Mouse (Mus musculus): ENCODE results near the gene Fto.
A peak's percentile ranks its signal among the peaks of the same experiment; 100 is the strongest.

Fto gene

DNA sequence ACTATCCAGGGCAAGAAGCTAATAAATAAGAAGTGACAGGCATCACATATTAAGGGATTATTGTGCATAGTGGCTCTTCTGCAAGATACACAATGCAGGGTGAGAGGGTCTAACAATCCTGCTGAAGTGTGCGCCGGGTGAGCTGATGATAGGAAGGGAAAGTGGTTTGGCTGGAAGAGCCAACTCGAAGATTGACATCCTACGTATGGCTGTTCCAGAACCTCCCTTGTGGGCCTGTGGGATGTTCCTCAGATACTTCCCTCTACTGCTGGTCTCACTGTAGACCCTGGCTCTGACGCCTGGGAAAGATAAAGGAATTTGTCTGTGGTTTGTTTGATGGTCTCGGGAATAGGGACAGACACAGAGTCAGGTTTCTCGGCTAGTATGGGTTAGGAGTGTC, 297.9 kb downstream of the Fto start:
- no peak for DNase-seq (ENCODE audit: low spot score in 2 of 2)

DNA sequence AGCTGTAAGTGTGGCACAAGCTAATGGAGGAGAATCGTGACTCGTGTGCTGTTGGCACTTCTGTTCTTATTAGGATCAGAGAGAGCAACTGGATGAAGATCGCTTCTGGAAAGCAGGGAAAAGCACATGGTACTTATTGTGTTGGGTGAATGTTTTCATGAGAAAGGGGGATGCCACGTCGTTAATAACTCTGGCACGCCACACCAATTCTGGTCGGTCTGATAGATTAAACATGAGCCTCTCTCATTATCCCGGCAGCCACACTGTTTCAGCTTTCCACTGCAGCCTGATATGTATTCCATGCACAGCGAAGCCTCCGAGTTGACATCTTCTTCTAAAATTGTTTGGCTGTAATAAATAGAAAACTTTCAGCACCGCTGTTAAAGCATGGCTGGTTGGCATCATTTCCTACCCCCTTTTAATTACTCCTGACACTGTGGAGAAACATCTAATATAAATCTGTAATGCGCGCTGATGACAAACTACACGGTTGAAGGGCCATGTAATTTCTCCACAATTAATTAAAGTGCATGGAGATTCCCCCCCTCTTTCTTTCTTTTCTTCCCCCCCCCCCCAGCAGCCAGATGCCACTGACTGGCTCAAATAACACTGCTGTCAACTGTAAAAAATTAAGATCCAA, 298.5 kb downstream of the Fto start:
- DNase-seq (ENCODE audit: low spot score in 2 of 2), result no peak

DNA sequence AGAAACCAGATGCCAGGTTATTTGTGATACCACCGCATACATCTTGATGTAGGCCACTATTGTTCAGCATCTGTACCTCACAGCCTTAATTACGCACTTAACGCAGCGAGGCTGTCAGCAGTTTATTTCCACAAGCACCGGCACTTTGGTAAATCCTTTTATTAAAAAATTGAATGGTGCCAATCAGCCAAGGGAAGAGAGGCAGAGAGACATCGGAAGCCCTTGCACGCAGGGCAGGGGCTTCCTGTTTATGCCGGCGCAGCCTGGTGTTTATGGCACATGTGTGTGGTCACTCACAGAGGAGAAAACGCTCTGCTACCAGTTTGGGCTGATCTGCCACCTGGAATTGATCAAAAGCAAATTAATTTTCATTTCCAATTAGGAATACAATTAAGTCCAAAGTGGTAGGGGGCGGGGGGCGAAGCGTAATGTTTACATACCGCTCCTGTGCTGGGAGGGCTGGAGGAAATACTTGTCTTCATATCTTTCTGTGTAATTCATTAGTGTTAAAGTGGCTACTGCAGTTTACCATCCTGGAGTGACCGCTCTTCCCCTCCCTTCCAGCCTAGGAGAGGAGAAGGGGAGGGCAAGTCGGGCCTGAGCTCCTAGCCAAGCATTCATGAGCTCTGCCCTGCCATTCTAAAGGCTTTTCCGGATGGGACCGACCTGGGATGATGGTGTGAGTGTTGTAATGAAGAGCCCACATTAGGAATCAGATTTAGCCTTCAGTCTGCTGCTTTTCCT, 299.2 kb downstream of the Fto start:
- no peak for DNase-seq (ENCODE audit: low spot score in 2 of 2)

DNA sequence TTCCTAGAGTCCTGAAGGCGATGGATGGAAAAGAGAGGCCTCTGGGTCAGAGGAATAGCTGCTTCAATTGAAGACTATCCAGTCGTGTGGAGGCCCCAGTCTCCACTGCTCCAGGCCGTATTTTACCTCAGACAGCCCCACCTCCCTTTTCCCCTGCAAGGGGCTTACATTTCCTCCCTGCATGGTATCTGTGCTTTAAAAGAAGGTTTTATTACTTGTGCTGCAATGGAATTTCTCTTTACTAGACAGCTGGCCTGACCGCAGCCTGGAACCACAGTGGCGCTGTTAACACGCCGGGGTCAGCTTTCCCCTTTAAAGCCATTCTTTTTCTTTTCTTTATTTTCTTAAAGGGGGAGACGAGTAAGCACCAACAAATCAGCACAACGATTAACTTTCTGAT, 300.3 kb downstream of the Fto start:
- no peak for DNase-seq (ENCODE audit: low spot score in 2 of 2)

DNA sequence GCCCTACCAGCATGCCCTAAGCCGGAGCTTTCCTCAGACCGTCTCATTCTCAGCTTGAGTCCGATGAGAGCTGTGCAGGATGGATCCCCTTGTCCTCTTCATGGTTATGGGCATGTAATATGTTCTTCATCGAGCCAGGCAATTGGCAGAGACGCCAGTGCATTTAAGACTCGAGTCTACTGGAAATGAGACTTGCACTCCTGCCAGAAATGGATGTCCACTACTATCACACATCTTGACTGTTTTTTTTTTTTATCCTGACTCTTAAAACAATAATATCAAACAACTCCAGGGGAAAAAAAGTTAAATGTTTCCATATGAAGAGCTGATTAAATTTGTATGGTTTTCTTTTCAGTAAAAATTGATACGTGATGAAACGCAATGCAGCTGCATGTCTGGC, 301.9 kb downstream of the Fto start:
- DNase-seq (ENCODE audit: low spot score in 2 of 2), result no peak

DNA sequence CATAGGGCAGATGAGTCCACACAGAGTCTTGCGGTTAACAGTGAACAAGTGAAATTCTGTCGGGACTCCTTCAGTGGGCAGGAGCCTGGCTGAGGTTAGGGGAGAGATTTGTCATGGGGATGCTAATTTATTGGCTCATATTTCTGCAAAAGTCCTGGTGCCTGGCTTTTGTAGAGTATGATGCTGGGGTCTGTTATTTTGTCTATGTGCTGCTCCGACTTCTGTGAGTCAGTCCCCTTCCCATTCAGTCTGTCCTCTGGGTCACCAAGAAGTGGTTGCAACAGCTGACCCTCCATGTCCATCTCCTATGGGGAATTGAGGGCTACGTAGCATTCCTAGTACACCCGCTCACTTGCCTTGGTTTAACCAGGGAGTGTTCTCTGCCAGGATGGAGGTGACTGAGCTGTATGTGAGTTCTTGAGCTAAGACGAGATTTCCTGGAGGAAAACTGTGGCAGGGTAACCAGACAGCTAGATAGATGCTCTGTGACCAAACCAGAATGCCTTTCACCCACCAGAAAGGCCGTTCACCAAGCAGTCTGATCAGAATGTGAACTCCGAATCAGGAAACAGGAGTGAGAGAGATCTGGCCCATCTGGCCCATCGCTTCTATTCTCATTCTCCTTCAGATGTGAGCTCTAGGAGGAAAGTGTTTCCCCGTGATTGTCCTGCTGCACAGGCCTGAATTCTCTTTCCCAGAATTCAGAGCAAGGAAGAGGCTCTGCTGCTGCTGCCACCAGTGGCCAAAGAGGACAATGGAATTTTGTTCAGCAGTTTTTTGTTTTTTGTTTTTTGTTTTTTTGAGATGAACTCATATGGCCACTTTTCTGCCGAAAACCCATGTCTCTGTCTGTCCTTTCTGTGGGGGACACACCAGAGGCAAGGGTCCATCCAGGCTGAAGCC, 302.7 kb downstream of the Fto start:
- DNase-seq (ENCODE audit: low spot score in 2 of 2), result no peak

DNA sequence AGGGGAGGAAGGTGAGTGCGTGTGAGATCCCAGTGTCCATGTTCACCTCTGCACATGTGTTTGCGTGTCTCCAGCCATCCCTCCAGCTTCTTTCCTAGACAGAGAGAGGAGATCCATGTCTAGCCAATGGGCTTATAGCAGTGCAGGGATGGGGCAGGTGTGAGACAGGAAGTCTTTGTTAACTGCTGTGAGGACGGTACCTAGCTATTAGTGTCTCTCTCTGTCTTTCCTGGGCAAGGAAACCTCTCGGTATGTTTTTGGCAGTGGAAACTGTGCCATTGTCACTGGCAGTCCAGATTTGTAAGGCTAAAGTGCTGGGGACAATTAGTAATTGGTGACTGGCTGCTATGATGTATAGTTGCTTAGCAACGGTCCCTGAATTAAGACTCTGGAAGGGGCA, 304.4 kb downstream of the Fto start:
- no peak for DNase-seq (ENCODE audit: low spot score in 2 of 2)

DNA sequence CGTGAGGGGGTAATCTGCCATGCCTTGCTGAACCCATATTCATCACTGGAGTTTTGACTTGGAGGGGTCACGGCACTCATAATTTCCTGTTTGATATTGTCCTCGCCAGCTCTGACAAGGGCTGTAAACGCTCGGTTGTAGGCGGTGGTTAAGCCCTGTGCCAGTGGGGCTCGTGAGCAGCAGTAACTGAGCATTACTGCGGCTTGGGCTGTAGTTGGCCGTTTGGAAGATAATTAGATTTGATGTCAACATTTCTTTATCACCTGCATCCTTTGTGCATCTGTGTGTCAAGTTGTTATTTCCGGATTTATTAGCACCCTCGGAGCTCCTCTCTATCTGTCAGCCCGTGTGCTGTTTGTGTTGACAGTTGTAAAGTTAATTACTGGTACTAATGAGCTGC, 309.4 kb downstream of the Fto start:
- no peak for DNase-seq (ENCODE audit: low spot score in 2 of 2)

DNA sequence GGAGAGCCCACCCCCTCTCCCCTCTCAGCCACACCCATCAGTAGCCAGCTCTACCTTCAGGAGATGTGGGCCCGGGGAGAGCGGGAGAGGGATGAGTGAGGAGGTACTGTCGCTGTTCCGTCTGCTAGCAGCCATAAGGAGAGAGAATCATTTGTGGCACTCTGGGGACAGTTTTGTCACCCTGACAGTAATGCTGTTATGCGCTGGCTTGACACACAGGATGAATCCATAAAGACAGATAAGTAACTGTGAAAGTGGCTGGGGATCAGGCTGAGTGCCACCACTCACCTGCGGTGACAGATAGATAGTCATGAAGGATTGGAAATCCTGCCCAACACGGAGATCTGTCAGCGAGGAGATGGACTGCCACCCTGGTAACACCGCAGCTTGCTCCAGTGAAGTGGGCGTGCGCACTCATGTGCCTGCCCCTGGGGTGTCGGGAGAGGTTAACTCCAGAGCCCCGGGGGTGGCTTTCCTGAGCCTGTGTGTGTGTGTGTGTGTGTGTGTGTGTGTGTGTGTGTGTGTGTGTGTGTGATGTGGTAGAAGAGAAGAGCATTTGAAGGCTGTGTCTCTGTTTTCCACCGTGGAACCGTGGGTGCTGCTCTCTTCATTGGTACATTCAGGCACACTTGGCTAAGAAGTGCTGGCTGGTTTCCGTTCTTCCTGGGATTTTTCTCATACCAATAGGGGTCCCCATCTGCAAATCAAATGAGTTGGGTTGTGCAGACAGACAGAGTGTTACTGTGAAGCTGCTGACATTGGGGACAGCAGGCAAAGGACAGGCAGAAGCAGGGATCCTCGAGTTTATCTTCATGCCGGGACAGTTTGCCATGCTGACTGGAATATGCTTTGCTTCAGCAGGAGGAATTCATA, 312.6 kb downstream of the Fto start:
- peak in 1 of 2 experiments; percentile 29 for DNase-seq (ENCODE audit: low spot score in 2 of 2)

DNA sequence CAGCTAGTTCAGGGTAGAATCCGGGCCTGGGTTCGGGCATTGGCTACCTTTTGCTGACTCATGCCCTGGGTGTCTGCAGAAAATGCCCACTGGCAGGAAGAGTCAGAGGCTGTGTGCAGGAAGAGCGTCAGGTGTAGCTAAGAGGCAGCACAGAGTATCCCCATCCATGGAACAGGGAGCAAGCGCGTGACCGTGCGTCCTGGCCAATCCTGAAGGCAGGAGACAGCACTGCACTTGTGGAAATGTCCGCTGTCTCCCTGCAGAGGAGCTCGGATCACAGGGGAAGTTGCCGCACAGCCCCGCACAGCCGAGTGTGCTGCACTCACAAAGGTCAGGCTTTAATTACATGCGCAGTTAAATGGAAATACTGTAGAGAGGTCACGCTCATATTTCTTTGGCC, 316.3 kb downstream of the Fto start:
- DNase-seq (ENCODE audit: low spot score in 2 of 2), result no peak

DNA sequence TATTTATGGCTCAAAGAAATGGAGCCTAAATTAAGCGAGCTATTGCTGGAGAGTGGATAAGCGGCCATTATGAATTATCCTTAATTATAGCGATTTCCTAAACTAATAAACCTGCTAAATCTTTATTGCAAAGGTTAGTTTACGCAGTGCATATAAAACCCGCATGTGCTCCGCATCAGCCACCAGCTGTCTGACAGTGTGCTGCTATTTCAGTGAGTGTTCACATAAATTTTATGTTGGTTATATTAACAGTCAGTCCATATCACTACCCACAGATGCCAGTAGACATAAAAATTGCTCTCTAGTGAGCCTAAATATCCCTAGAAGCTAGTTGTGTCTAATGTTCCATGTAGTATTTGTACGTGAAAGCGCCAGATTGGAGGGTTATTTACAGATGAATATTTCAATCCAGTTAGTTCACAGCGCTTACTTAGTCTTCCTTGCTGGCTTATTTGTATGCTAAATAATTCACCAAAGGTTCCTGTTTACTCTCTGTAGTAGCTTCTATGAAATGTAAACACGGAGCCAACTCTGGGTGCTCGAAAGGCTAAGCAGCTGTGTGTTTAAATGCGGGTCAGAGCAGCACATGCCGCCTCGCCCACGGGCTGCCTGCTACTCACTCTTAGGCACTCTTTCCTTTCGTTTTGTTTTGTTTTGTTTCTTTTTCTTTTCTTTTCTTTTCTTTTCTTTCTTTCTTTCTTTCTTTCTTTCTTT, 317.2 kb downstream of the Fto start:
- no peak for DNase-seq (ENCODE audit: low spot score in 2 of 2)

DNA sequence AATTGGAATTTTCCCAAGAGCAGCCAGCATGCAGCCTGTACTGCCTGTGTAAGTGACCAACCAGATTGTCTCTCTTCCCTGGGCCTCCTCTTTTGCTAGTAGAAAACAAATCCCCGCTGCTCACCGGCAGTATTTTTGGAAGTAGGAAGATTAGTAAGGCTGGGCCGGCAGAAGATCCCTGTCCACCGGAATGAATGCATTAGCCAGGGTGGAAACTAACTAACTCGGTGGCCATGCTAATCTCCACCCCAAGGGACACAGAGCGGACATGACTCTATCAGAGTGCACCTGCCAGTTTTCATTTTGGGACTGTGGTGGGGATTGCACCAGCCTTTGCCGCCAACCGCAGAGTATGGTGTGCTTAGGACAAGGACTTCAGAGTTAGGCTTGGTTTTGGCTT, 319.1 kb downstream of the Fto start:
- no peak for DNase-seq (ENCODE audit: low spot score in 2 of 2)

DNA sequence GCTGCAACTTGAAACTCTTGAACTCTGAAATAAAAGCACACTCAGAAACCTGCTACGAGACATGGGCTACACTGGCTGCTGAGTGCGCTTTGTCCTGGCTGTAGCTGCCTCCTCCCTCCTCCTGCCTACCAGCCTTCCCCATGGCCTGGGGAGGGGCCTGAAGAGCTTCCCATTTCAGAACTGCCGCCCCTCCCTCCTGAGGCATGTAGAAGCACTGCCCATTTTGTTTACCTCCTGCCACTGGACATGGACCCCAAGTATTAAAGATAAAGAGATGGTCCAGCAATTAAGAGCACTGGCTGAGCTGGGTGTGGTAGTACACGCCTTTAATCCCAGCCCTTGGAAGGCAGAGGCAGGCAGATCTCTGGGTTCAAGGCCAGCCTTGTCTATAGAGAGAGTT, 322.1 kb downstream of the Fto start:
- no peak for DNase-seq (ENCODE audit: low spot score in 2 of 2)

DNA sequence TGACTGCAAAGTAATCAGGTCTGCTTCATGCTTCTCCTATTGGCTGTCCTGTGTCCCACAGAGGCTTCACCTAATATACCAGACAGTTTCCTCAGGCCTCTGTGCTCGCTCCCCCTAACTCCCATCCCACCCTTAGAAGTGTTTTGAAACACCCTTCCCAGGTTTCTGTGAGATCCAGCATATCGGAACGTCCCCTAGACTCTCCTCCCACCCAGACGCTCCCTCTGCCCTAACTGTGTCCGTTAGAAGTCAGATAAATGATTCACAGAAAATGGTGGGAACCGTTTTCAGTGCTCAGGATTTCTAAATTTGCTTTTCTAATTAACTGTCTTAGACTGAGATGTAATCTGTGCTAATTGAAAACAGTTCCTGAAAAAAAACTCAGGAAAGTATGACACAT, 323.6 kb downstream of the Fto start:
- no peak for DNase-seq (ENCODE audit: low spot score in 2 of 2)

DNA sequence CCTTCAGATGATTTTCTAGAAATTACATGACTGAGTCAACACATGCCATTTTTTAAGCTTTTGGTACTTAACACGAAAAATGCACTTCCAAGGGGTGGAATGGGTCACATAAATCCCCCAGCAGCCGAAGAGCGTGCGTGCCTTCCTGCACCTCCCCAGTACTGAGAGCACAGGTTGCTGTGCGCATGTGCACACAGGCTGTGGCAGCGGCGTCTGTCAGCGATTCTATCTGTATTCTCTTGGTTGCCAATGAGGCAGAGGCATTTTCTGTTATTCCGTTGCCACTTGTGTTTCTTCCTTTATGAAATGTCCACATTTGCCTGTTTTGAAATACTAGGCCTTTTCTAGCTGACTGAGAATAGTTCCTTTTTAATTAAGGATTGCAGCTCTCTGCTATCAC, 324.4 kb downstream of the Fto start:
- no peak for DNase-seq (ENCODE audit: low spot score in 2 of 2)

DNA sequence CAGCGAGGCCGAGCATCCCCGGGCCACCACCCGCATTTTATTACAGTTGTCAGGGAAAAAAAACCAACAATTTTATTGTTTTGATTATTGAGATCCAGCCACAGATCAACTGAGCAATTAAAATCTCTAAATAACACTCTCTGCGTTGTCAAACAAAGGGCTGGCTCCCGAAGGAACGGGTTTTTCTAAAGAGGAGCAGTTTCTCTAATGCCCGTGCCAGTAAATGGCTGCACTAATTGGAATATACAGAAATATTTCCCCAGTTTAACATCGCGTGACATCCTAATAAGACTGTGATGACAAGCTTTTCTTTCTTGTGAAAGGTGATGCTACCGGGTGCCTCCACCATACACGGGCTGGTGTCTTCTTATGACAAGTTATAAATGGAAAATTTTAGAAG, 324.9 kb downstream of the Fto start:
- no peak for DNase-seq (ENCODE audit: low spot score in 2 of 2)

DNA sequence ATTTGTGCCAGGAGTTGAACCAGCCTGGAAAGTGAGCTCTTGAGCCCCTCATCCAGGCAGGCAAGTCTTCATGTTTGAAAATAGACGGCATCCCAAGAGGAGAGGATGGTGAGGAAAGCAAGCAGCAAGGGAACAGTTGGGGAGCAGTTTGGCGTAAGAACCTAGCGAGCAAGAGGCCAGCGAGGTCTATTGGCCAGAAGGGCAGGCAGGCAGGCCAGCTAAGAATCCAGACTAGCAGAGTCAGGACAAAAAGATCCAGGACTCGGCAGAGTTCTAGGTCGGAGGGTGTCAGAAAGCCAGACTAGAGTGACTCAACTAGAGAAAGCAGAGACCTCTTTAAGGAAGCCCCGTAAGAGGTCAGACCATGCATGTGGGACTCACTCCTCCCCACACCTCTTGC, 327.1 kb downstream of the Fto start:
- no peak for DNase-seq (ENCODE audit: low spot score in 2 of 2)

DNA sequence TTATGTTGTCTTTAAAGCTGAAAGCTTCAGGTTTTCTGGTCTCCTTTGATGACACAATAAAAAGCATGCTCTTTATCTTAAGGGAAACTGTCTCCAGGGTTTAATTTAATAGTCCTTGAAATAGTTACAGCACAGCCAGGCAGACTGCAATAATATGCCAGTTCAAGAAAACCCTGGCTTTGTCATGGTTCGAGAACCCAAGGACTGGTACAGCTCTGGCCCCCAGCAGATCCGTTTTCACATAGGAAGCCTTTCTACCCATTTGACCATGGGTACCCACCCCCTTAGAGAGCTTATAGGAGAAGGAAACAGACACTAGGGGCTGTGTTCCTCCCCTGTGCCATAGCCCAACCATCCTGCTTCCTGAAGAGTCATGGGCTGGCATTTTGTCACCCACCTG, 332.2 kb downstream of the Fto start:
- DNase-seq (ENCODE audit: low spot score in 2 of 2), result no peak

DNA sequence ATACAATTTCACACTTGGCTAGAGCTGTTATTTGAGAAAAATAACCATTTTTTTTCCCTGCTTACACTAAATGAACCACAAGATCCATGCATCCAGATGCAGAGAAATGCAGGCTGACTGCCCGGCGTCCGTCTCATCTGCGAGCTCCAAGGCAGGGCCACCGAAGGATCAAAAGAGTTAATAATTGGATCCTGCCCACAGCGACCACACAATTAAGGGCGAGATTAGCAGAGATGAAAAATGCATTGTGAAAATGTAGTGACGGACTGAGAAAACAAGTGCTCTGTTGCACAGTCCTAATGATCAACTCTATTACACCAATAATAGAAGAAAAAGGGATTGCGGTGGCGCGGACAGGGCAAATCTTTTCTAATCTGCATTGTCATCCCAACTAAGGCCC, 334.6 kb downstream of the Fto start:
- DNase-seq (ENCODE audit: low spot score in 2 of 2), result no peak

DNA sequence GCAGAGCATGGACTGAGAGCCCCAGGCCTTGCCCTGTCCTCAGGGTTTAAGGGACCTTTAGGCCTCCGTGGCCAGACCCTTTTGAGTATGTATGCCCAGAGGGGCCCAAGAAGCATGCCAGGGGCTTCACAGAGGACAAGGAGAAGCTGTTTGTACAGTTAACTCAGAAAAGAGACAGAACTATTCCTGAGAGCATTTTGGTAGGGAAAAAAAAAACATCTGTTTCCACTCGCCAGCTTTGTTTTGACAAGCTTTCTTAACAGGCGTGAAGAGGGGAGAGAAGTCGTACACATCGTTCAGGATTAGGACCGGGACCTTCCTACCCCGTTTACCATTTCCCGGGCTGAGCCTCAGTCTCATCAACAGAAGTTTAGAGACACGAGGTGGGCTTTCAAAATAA, 335.5 kb downstream of the Fto start:
- no peak for DNase-seq (ENCODE audit: low spot score in 2 of 2)

DNA sequence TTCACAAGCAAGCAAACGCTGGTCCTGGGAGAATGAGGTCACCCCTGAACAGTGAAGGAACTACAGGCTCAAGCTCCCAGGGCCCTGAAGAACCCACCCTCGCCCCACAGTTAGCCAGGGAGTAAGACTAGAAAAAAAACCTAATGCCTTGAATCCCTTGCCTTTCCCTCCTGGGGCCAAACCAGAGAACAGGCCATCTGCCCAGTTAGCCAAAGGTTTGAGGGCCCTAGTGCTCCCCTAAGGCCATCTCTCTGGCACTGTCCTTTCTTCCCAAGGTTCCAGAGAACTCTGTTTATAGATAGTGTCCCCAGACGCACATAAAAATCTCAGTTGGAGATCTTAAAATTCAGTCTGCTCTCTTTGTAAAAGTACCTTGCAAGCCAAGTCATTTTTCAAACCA, 340.2 kb downstream of the Fto start:
- no peak for DNase-seq (ENCODE audit: low spot score in 2 of 2)

Measured in left cerebral cortex, adult 9 months (tissue).